Mouse (Mus musculus) mesoderm, embryonic 11.5 days (tissue): Measurements from ENCODE around the gene Epn1.

Experiments
- DNase-seq: peaks from one replicate; pipeline ENCODE4 v3.0.0-alpha.2; 2012; ENCODE audit warnings: low read depth, low spot score

The Epn1 gene

GRCm38 (mm10) chr7:5092831-5093510 lies 12.9 kb downstream of the Epn1 start:
- DNase-seq, result no peak

DNA sequence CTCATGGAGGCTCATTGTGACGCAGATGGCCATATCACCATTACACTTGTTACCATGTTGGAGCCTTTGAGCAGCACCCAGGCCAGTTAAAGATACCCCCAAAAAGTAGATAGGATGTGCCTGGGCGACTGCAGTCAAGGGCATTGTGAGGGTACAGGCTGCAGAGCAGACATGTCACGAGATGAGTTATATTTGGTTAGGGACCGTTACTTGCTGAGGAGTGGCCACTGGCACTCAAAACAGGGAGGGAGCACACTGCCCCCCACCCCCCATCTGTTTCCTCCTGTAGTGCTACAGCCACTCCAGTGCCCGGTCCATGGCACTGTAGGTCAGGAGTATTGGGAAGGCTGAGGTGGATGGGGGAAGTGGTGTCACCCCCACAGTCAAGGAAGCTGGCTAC lies 18.7 kb downstream of the Epn1 start:
- DNase-seq, result no peak

GRCm38 (mm10) chr7:5099796-5100195 lies 19.8 kb downstream of the Epn1 start:
- DNase-seq, result no peak

DNA sequence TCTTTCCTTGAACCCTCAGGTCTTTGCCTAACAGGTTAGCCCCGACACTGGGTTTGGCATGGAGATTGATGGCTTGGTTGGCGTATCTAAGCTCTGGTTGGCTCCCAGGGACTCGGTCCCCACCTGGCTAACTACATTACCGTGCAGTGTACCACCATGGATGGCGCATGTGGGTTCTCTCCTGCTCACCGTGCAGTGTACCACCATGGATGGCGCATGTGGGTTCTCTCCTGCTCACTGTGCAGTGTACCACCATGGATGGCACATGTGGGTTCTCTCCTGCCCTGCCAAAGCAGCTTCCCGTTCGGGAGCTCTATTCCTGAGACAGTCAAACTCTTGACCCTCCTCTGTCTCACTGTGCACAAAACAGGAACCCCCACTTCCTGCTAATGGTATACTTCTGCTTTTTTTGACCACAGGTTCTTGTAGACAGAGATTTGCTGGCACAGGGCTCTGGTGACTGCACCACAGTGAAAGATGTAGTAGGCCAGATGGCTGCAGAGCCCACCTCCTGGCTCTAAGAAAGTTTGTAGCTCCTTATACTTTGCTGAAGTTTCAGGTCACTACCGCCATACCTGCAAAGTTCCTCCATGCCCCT lies 21.1 kb downstream of the Epn1 start:
- no peak for DNase-seq

DNA sequence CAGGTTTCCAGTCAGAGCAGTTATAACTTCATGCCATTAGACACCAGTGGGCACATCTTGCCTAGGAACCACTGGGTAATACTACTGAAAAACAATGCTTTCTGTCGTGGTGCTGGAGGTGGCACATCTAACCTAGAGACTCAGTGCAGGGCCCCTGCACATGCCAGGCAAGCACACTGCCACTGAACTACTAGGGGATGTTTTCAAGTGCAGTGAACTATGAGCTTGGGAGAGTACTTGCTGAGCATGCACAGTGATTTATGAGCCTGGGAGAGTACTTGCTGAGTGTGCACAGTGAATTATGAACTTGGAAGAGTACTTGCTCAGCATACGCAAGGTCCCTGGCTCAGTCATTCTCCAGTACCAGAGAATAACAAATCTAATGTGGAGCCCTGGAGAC lies 22.5 kb downstream of the Epn1 start:
- no peak for DNase-seq

DNA sequence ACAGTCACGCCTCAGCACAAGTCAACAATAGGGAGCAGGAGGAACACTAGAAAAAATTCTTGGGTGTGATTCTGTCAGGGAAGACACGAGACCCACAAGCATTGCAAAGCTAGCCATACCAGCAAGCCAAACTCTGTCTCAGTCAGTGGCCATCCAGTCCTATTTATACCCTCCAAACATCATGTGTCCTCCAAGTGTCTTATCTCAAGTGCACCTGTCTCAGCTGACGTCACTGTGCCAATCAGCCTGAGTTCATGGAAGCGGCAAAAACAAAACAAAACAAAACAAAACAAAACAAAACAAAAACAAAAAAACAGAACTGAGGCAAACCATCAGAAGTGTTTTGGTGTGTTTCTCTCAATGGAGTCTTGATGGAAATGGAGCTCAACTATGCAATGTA lies 28.2 kb downstream of the Epn1 start:
- no peak for DNase-seq

DNA sequence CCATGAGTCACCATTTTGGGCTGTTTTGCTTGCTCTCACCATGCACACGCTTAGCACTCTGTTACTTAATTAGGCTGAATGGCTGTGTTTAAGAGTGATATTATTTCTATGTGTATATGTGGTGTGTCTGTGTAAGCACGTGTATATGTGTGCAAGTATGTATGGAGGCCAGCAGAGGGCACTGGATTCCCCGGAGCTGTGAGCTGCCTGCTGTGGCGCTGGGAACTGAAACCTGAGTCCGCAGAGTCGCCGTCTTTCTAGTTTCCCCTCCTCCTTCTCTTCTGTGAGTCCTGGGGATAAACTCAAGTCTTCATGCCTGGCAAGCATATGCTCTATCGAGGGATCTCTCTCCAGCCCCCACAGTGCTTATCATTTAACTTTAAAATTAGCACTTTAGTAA lies 29.3 kb downstream of the Epn1 start:
- DNase-seq, result no peak

DNA sequence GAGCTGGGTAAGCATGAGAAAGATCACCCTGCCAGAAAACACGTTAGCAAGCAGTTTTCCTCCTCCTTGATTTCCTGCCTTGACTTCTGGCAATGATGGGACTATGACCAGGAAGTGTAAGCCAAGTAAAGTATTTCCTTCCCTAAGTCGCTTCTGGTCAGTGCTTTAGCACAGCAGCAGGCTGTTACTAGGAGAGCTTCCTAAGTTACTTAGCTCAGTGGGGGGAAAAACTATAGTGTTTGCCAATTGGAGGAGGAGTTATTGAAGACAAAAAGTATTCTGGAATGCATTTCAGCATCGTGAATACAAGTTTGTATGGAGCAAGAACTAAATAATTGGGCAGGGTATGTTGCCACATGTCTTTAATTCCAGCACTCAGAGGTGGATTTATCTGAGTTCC lies 32.7 kb downstream of the Epn1 start:
- no peak for DNase-seq

DNA sequence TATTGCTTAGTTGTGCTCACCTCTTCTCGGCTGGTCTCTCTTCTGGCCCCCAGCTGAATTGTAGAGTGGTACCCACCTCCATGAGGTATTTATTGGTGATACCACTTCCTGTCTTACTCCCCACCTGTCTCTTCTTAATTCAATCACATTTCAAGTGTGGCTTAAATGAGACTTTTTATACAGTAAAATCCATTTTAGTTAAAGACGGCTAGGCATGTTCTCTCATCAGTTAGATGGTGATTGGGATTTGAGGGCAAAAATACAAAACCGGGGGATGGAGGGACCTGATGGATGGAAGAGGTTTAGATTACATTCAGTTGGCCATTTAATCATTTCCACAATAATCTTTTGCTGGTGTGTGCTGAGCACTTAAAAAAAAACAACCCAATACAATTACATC lies 36.8 kb downstream of the Epn1 start, which contains the start of gene Rfpl4:
Gene Rfpl4, minus strand, starts transcription at position 101 of the 400 bp plus-strand sequence.
- no peak for DNase-seq

- DNase-seq, result no peak
Measured at GRCm38 (mm10) chr7:5125078-5125477, 45.0 kb downstream of the Epn1 start.

- peak; percentile 55 for DNase-seq
Measured at GRCm38 (mm10) chr7:5125549-5126406, 45.7 kb downstream of the Epn1 start, which contains the start of gene Rasl2-9. Rasl2-9 (minus strand) TSS chr7:5125950.
